Mouse (Mus musculus) lung, adult 2 months (tissue): Measurements from ENCODE around the gene Thy1. TPM values are rescaled to one million over a fixed set of nuclear protein-coding genes. Genes with fewer than 3 reads are reported as not detected.

Experiments
- DNase-seq: peaks from one replicate; pipeline ENCODE4 v3.0.0; 2022
- H3K4me1 ChIP-seq: fragments of 200-500 bp; 2 replicates; pipeline ENCODE4 v1.6.1; 2011; ENCODE audit warnings: low read length; ENCODE audit not compliant: control insufficient read depth, insufficient read depth
- H3K4me3 ChIP-seq: fragments of 200-500 bp; replicated peaks from 2 replicates; pipeline ENCODE3; 2011; ENCODE audit warnings: low read depth, mild to moderate bottlenecking, control low read depth, low read length; ENCODE audit errors: extremely low read depth
- CTCF ChIP-seq: fragments of 200-500 bp; IDR thresholded peaks from 2 replicates; pipeline ENCODE4 v1.5.1; 2011; ENCODE audit warnings: mild to moderate bottlenecking, low read length, control low read depth; ENCODE audit not compliant: insufficient read depth
- POLR2A ChIP-seq: fragments of 200-500 bp; IDR thresholded peaks from 2 replicates; pipeline ENCODE4 v1.6.1; 2011; ENCODE audit warnings: low read depth, mild to moderate bottlenecking, control low read depth, low read length, borderline replicate concordance; ENCODE audit errors: extremely low read depth
- WGBS: fragments of 180-500 bp; shearing (Covaris S2); methylation state at CpG from one replicate; pipeline ENCODE4 v1.1.7; 2018; 5-methylcytosine and 5-hydroxymethylcytosine counted together
- polyA plus RNA-seq: library from polyadenylated mRNA; depleted of rRNA; stranded (reverse); fragments of >200 nt; gene quantifications from 2 replicates; pipeline ENCODE4 v1.2.3, GENCODE M21; 2012

The Thy1 gene
- polyA plus RNA-seq, 1 experiment, result 34.3 TPM

DNA sequence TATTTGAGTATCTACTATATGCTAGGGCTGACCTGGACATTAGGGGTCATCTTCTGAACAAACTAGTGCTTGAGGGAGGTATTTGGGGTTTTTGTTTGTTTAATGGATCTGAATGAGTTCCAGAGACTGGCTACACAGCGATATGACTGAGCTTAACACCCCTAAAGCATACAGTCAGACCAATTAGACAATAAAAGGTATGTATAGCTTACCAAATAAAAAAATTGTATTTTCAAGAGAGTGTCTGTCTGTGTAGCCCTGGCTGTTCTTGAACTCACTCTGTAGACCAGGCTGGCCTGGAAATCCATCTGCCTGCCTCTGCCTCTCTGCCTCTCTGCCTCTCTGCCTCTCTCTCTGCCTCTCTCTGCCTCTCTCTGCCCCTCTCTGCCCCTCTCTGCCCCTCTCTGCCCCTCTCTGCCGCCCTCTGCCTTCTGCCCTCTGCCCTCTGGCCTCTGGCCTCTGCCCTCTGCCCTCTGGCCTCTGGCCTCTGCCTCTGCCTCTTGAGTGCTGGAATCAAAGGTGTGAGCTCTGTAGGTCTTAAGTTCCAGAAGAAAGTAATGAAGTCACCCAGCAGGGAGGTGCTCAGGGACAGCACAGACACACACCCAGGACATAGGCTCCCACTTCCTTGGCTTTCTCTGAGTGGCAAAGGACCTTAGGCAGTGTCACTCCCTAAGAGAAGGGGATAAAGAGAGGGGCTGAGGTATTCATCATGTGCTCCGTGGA is 2.1 kb downstream of the Thy1 start:
- no peak overlapping the region for H3K4me3 ChIP-seq
- TF ChIP-seq POLR2A, result no peak
- TF ChIP-seq CTCF, result no peak
- WGBS, result 78% methylated on average over 3 of the region's 3 CpGs
- no peak for DNase-seq
- no peaks in the 10 kb centered on the region for H3K4me1 ChIP-seq

DNA sequence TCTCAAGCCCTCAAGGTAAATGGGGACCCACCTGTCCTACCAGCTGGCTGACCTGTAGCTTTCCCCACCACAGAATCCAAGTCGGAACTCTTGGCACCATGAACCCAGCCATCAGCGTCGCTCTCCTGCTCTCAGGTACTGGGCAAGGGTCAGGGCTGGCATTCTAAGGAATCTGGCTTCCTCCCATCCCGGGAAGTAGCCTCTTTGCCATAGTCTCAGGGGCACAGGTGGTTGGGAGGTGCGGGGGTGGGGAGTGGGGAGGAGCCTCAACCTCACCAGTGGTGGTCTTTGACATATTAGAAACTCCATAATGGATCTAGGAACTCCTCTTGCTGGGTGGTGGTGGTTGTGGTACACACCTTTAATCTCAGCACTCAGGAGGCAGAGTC is 2.7 kb downstream of the Thy1 start:
- Histone ChIP-seq H3K4me3 (no peak overlapping the region), H3K4me1 (no peaks in the 10 kb centered on the region)
- no peak for DNase-seq
- 79% methylated on average over 5 of the region's 5 CpGs for WGBS
- no peak for TF ChIP-seq CTCF
- no peak for TF ChIP-seq POLR2A

DNA sequence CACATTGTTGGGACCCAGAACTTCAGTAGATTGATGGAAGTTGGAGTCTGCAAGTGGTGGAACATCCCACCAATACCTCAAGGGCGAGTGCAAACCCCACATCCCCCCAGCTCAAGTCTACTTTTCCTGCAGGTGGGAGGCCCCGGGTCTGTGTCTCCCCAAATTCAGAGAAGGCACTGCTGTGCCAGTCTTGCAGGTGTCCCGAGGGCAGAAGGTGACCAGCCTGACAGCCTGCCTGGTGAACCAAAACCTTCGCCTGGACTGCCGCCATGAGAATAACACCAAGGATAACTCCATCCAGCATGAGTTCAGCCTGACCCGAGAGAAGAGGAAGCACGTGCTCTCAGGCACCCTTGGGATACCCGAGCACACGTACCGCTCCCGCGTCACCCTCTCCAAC is 3.2 kb downstream of the Thy1 start:
- TF ChIP-seq CTCF (no peak), POLR2A (no peak)
- WGBS, result 76% methylated on average over 12 of the region's 12 CpGs
- no peak for DNase-seq
- Histone ChIP-seq H3K4me1 (no peaks in the 10 kb centered on the region), H3K4me3 (no peak overlapping the region)

DNA sequence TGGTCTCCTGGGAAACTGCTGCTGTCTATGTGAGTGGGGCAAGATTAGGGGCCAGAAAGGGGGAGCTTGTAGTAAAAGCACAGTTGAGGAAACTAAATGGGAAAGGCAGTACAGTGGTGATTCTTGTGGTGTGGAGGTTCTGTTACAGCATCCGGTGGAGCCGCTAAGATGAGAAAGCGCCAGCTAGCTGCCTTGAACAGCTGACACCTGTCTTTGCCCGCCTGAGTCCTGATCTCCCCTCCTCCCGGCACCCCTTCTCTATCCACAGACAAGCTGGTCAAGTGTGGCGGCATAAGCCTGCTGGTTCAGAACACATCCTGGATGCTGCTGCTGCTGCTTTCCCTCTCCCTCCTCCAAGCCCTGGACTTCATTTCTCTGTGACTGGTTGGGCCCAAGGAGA is 3.9 kb downstream of the Thy1 start:
- no peaks in the 10 kb centered on the region for H3K4me1 ChIP-seq
- H3K4me3 ChIP-seq, result no peak overlapping the region
- TF ChIP-seq CTCF (no peak), POLR2A (no peak)
- no peak for DNase-seq
- 41% methylated on average over 6 of the region's 6 CpGs for WGBS

DNA sequence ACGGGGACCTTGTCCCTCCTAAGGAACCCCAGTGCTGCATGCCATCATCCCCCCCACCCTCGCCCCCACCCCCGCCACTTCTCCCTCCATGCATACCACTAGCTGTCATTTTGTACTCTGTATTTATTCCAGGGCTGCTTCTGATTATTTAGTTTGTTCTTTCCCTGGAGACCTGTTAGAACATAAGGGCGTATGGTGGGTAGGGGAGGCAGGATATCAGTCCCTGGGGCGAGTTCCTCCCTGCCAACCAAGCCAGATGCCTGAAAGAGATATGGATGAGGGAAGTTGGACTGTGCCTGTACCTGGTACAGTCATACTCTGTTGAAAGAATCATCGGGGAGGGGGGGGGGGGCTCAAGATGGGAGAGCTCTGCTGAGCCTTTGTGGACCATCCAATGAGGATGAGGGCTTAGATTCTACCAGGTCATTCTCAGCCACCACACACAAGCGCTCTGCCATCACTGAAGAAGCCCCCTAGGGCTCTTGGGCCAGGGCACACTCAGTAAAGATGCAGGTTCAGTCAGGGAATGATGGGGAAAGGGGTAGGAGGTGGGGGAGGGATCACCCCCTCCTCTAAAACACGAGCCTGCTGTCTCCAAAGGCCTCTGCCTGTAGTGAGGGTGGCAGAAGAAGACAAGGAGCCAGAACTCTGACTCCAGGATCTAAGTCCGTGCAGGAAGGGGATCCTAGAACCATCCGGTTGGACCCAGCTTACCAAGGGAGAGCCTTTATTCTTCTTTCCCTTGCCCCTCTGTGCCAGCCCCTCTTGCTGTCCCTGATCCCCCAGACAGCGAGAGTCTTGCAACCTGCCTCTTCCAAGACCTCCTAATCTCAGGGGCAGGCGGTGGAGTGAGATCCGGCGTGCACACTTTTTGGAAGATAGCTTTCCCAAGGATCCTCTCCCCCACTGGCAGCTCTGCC is 4.6 kb downstream of the Thy1 start:
- Histone ChIP-seq H3K4me1 (no peaks in the 10 kb centered on the region), H3K4me3 (no peak overlapping the region)
- no peak for TF ChIP-seq POLR2A
- no peak for TF ChIP-seq CTCF
- DNase-seq, result no peak
- 67% methylated on average over 14 of the region's 14 CpGs for WGBS

DNA sequence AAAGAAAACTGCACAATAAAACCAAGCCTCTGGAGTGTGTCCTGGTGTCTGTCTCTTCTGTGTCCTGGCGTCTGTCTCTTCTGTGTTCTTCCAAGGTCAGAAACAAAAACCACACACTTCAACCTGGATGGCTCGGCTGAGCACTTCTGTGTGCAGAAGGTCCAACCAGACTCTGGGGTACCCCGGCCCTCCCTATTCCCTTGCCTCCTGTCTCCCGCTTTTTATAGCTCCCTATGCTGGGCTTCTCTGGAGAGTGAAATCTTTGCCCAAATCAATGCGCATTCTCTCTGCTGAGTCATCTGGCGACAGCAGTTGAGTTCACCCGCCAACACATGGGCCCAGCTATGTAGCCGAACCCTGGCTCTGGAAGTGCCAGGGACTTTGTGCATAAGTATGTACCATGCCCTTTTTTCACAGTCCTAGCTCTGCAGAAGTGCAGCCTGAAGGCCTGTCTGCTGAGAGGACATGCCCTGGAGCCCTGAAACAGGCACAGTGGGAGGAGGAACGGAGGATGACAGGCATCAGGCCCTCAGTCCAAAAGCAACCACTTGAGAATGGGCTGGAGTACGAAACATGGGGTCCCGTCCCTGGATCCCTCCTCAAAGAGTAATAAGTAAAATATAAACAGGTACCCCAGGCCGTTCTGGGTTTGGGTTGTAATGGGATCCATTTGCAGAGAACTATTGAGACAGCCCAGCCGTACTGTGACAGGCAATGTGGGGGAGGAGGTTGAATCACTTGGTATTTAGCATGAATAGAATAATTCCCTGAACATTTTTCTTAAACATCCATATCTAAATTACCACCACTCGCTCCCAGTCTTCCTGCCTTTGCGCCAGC is 5.6 kb downstream of the Thy1 start:
- DNase-seq, result no peak
- no peak overlapping the region for H3K4me3 ChIP-seq
- TF ChIP-seq CTCF (no peak), POLR2A (no peak)
- H3K4me1 ChIP-seq, result no peaks in the 10 kb centered on the region
- WGBS, result 71% methylated on average over 15 of the region's 15 CpGs

DNA sequence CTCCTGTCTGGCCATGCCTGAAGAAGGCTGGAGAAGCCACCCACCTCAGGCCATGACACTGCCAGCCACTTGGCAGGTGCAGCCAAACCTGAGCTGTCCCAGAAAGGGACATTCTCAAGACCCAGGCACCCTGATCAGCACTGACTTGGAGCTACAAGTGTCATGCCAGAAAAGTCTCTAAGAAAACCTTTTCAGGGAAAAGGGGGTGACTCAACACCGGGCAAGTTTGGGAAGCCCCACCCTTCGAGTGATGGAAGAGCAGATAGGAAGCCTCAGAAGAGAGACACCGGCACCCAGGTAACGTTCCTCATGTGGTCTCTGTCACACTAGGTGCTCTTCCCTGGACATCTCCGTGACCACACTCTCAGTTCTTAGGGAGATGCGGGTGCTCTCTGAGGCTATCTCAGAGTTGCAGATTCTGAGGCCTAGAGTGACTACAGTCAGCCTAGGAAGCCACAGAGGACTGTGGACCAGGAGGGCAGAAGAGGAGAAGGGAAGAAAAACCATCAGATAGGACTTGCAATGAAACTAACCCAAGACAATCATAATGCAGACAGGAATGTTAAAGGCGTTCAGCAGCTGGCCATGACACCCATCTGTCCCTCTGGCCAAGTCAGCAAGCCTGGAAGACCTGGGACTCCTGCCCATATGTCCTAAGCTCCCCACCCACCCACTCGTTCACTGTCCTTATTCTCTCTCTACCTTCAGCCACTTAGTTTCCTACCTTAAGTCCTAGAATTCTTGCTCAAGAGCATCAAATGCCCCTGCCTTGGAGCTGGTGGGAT is 6.4 kb downstream of the Thy1 start:
- whole genome bisulfite sequencing, result 78% methylated on average over 8 of the region's 8 CpGs
- no peak overlapping the region for H3K4me3 ChIP-seq
- no peak for DNase-seq
- no peaks in the 10 kb centered on the region for H3K4me1 ChIP-seq
- TF ChIP-seq POLR2A (no peak), CTCF (no peak)

DNA sequence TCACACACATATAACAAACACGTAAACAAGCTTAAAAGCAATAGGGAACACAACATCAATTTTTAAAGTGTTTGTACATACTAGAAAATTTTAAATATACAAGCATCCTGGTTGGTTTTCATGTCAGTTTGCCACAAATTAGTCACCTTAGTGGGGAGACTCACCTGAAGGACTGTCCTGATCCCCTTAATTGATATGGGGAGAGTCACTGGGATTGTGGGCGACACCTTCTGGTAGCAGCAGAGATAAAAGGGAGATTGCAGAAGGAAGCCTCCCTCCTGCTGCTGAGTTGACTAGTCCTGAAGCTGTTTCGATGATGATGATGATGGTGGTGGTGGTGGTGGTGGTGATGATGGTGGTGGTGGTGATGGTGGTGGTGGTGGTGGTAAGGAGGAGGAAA is 9.7 kb downstream of the Thy1 start:
- no peak for TF ChIP-seq POLR2A
- TF ChIP-seq CTCF, result no peak
- no peak for DNase-seq
- WGBS, result 64% methylated on average over 3 of the region's 3 CpGs
- Histone ChIP-seq H3K4me3 (no peak overlapping the region), H3K4me1 (no peaks in the 10 kb centered on the region)

DNA sequence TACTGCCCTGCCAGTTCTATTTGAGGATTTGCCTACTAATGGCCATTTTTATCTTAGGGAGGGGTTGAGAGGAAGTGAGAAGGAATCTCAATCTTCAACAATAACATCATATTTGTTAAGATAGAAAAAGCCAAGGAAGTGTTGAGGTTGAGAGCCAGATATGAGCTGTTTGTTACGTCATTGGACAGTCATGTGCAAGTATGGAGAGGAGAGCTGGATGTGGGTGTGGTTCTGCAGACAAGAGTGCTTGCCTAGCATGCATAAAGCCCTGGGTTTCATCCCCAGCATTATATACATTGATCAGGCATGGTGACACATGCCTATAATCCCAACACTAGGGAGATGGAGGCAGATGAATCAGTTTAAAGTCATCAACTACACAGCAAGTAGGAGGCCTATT is 10.8 kb downstream of the Thy1 start:
- WGBS, result 27% methylated on average over 1 of the region's 1 CpGs
- Histone ChIP-seq H3K4me3 (no peak overlapping the region), H3K4me1 (no peaks in the 10 kb centered on the region)
- no peak for DNase-seq
- no peak for TF ChIP-seq POLR2A
- TF ChIP-seq CTCF, result no peak
